Mouse (Mus musculus) kidney, adult 2 months (tissue): ENCODE measurements around the gene Prss16. TPM values are rescaled to one million over a fixed set of nuclear protein-coding genes. Genes with fewer than 3 reads are reported as not detected.

Experiments used
- DNase-seq: peaks from one replicate; pipeline ENCODE4 v3.0.0; 2021
- H3K27ac ChIP-seq: fragments of 200-500 bp; 2 replicates; pipeline ENCODE4 v1.5.1; 2012; ENCODE audit warnings: low read depth, low read length, control low read depth, inconsistent platforms; ENCODE audit not compliant: insufficient read depth
- H3K27me3 ChIP-seq: fragments of 200-500 bp; replicated peaks from 2 replicates; pipeline ENCODE4 v1.6.1; 2012; ENCODE audit warnings: mild to moderate bottlenecking, moderate library complexity, low read length, inconsistent platforms; ENCODE audit not compliant: control insufficient read depth, insufficient read depth
- H3K36me3 ChIP-seq: fragments of 200-500 bp; 2 replicates; pipeline ENCODE4 v1.6.1; 2012; ENCODE audit warnings: mild to moderate bottlenecking, moderate library complexity, low read length, inconsistent platforms; ENCODE audit not compliant: control insufficient read depth, insufficient read depth
- H3K4me1 ChIP-seq: fragments of 200-500 bp; 2 replicates; pipeline ENCODE4 v1.6.1; 2011; ENCODE audit warnings: low read length; ENCODE audit not compliant: control insufficient read depth, insufficient read depth
- H3K4me3 ChIP-seq: fragments of 200-500 bp; 2 replicates; pipeline ENCODE4 v1.5.1; 2011; ENCODE audit warnings: mild to moderate bottlenecking, low read depth, low read length, control low read depth; ENCODE audit not compliant: insufficient read depth
- CTCF ChIP-seq: fragments of 200-500 bp; conservative IDR thresholded peaks from 2 replicates; pipeline ENCODE4 v1.5.1; 2011; ENCODE audit warnings: low read depth, mild to moderate bottlenecking, control low read depth, low read length, moderate library complexity, mixed read lengths; ENCODE audit not compliant: insufficient read depth, insufficient read length
- POLR2A ChIP-seq: fragments of 200-500 bp; IDR thresholded peaks from one replicate; pipeline ENCODE4 v1.6.1; 2011; ENCODE audit warnings: low read depth, low read length, control low read depth
- WGBS: fragments of 180-500 bp; shearing (Covaris S2); methylation state at CpG from one replicate; pipeline ENCODE4 v1.1.7; 2018; 5-methylcytosine and 5-hydroxymethylcytosine counted together
- polyA plus RNA-seq: library from polyadenylated mRNA; depleted of rRNA; stranded (reverse); fragments of >200 nt; gene quantifications from 2 replicates; pipeline ENCODE4 v1.2.3, GENCODE M21; 2012; rRNA removed

Gene Prss16
- polyA plus RNA-seq, 1 experiment, result not detected

DNA sequence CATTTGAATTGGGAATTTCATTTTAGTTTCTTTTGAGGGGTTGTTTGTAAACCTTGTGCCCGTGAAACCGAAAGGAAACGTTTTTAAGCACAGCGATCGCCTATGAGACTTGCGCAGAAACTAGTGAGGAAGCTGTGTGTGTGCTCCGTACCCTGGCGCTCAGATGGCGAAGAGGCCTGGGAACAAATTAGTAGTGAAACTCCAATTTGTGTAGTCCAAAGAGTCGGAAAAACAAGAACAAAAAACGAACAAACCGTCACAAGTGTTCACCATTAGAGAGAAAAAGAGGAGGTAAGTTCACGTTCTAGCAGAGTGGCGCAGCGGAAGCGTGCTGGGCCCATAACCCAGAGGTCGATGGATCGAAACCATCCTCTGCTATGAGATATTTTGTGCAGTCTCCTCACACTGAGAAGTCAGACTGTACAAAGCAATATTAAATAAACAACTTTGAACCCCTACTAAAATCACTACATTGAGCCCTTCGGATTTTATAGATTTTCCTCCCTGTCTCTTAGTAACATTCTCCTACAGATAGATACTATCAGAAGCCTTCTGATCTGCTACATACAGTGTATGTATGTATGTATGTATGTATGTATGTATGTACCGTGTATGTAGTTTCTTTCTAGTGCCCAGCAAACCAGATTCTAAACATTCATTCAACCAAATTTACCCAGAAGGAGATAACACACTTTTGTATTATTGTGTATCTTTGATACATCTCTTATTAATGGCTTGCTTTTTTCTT is 34.6 kb downstream of the Prss16 start:
- no peaks in the 10 kb centered on the region; the same call in 1 of the 2 replicates for H3K4me1 ChIP-seq
- no peaks in the 10 kb centered on the region for H3K27me3 ChIP-seq
- TF ChIP-seq CTCF (no peak), POLR2A (no peak)
- peak overlapping the region; percentile 92 for H3K4me3 ChIP-seq
- no peaks in the 10 kb centered on the region for H3K36me3 ChIP-seq
- peak overlapping the region; percentile 84 for H3K27ac ChIP-seq
- 5% methylated on average over 20 of the region's 20 CpGs for whole genome bisulfite sequencing
- DNase-seq, result peak; percentile 84

GRCm38 (mm10) chr13:21974221-21974725 is 35.3 kb downstream of the Prss16 start:
- 1% methylated on average over 23 of the region's 23 CpGs for WGBS
- H3K36me3 ChIP-seq, result no peaks in the 10 kb centered on the region
- TF ChIP-seq CTCF, result peak; percentile 82
- TF ChIP-seq POLR2A, result no peak
- no peaks in the 10 kb centered on the region; the same call in 1 of the 2 replicates for H3K4me1 ChIP-seq
- H3K4me3 ChIP-seq, result peak overlapping the region; percentile 92
- peak; percentile 95 for DNase-seq
- no peaks in the 10 kb centered on the region for H3K27me3 ChIP-seq
- H3K27ac ChIP-seq, result peak overlapping the region; percentile 84

GRCm38 (mm10) chr13:21971641-21972040 is 37.9 kb downstream of the Prss16 start:
- TF ChIP-seq POLR2A (no peak), CTCF (no peak)
- no peaks in the 10 kb centered on the region for H3K36me3 ChIP-seq
- 41% methylated on average over 3 of the region's 3 CpGs for WGBS
- DNase-seq, result no peak
- H3K4me1 ChIP-seq, result no peaks in the 10 kb centered on the region; the same call in 1 of the 2 replicates
- no peak overlapping the region for H3K27ac ChIP-seq
- no peak overlapping the region for H3K4me3 ChIP-seq
- no peaks in the 10 kb centered on the region for H3K27me3 ChIP-seq

GRCm38 (mm10) chr13:21969816-21970215 is 39.7 kb downstream of the Prss16 start:
- 29% methylated on average over 2 of the region's 2 CpGs for WGBS

DNA sequence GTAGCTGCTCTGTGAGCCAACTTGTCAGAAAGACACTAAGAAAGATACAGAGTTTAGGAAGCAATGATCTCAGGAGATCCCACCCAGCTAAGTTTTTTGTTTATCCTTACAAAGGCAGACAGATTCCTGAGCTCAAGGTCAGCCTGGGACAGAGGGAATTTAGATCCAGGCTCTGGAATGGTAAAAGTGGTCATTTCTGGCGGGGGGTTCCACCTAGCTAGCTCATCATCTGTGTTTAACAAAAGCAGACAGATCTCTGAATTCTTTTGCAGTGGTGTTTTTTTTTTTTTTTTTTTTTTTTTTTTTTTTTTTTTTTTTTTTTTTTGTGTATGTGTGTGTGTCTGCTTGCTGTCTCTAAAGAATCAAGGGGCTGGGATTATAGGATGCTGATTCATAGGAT is 40.3 kb downstream of the Prss16 start:
- no peaks in the 10 kb centered on the region for H3K27me3 ChIP-seq
- no peak for TF ChIP-seq POLR2A
- TF ChIP-seq CTCF, result no peak
- no peak overlapping the region for H3K4me3 ChIP-seq
- DNase-seq, result no peak
- H3K27ac ChIP-seq, result no peak overlapping the region
- H3K36me3 ChIP-seq, result no peaks in the 10 kb centered on the region
- H3K4me1 ChIP-seq, result no peaks in the 10 kb centered on the region; the same call in 1 of the 2 replicates
- WGBS, result 35% methylated on average over 1 of the region's 1 CpGs

More at GRCm38 (mm10) chr13:21969816-21970215, 39.7 kb downstream of the Prss16 start:
- H3K4me3 ChIP-seq, result no peak overlapping the region
- TF ChIP-seq CTCF, result no peak
- no peak for TF ChIP-seq POLR2A
- no peak overlapping the region for H3K27ac ChIP-seq
- H3K36me3 ChIP-seq, result no peaks in the 10 kb centered on the region
- H3K27me3 ChIP-seq, result no peaks in the 10 kb centered on the region
- no peak for DNase-seq
- H3K4me1 ChIP-seq, result no peaks in the 10 kb centered on the region; the same call in 1 of the 2 replicates

Other genes starting within 250 kb of the Prss16 start
- gene Hist1h1b, start 229.1 kb downstream of the Prss16 start, polyA plus RNA-seq, result 0.14 TPM in 1 of 2 replicates, not detected in the other
- 1.1 and 3.3 TPM in 2 replicates for gene Hist1h3i, start 226.4 kb downstream of the Prss16 start, polyA plus RNA-seq
- gene Hist1h2an, start 222.5 kb downstream of the Prss16 start, polyA plus RNA-seq, result 0.33 TPM in 1 of 2 replicates, not detected in the other
- gene Hist1h2bp, start 222.3 kb downstream of the Prss16 start, polyA plus RNA-seq, result 0.43 TPM in 1 of 2 replicates, not detected in the other
- 1.4 and 2.7 TPM in 2 replicates for gene Hist1h2bq, start 199.5 kb downstream of the Prss16 start, polyA plus RNA-seq
- gene Hist1h2ao, start 199.3 kb downstream of the Prss16 start, polyA plus RNA-seq, result not detected in 2 replicates
- not detected in 2 replicates for gene Hist1h4m, start 198.0 kb downstream of the Prss16 start, polyA plus RNA-seq
- gene Hist1h4n, start 177.5 kb downstream of the Prss16 start, polyA plus RNA-seq, result 3.6 and 5.2 TPM in 2 replicates
- gene Hist1h2ap, start 176.2 kb downstream of the Prss16 start, polyA plus RNA-seq, result 7.6 and 8.6 TPM in 2 replicates
- 1.3 and 2.1 TPM in 2 replicates for gene Hist1h2br, start 176.0 kb downstream of the Prss16 start, polyA plus RNA-seq
- gene Zfp184, start 64.6 kb downstream of the Prss16 start, polyA plus RNA-seq, result 0.39 and 0.44 TPM in 2 replicates
- 0.04 and 0.06 TPM in 2 replicates for gene Pom121l2, start 28.5 kb downstream of the Prss16 start, polyA plus RNA-seq
- gene Hist1h2ah, start 25.8 kb upstream of the Prss16 start, polyA plus RNA-seq, result 0.95 and 3.4 TPM in 2 replicates
- gene Hist1h2bk, start 26.1 kb upstream of the Prss16 start, polyA plus RNA-seq, result 4.2 and 6.0 TPM in 2 replicates
- gene Hist1h4i, start 31.6 kb upstream of the Prss16 start, polyA plus RNA-seq, result 10.5 and 12.5 TPM in 2 replicates
- 0.76 TPM in 1 of 2 replicates, not detected in the other for gene Hist1h2ag, start 33.2 kb upstream of the Prss16 start, polyA plus RNA-seq
- gene Hist1h2bj, start 33.5 kb upstream of the Prss16 start, polyA plus RNA-seq, result 0.92 and 1.0 TPM in 2 replicates
- not detected in 2 replicates for gene Vmn1r188, start 74.7 kb upstream of the Prss16 start, polyA plus RNA-seq
- gene Vmn1r189, start 96.1 kb upstream of the Prss16 start, polyA plus RNA-seq, result not detected in 2 replicates
- not detected in 2 replicates for gene Vmn1r191, start 174.2 kb upstream of the Prss16 start, polyA plus RNA-seq
- gene Vmn1r192, start 181.4 kb upstream of the Prss16 start, polyA plus RNA-seq, result not detected in 2 replicates
- gene Vmn1r193, start 213.4 kb upstream of the Prss16 start, polyA plus RNA-seq, result not detected in 2 replicates
- not detected in 2 replicates for gene Vmn1r194, start 234.5 kb upstream of the Prss16 start, polyA plus RNA-seq